Mouse (Mus musculus): ENCODE results near the gene Hspb11. TPM values are rescaled to one million over a fixed set of nuclear protein-coding genes. Genes with fewer than 3 reads are reported as not detected.

The Hspb11 gene
- polyA plus RNA-seq, 1 experiment from 2014 or later, result 25.5 TPM

DNA sequence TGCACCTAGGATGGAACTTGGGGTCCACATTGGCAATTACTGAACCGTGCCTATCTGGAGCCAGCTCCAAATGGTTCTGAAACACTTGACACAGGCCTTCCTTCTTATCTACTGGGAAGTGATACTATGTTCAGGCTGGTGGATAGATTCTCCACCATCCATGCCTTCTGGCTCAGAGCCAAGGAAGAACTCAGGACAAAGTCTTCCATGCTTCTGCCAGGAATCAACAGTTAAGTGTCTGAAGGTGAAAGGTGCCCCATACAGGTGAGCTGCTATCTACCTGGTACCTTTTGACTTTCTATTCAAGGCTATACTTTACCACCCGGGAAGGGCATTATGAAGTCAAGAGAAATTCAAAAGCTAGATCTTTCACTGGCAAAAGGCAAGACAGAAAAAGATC, 15.1 kb upstream of the Hspb11 start:
- no peak overlapping the region for H3K4me2 ChIP-seq (replicated peaks; ENCODE audit: low read depth)
- no peak overlapping the region for H3K9ac ChIP-seq (ENCODE audit: low read depth, low read length)
- H3K36me3 ChIP-seq (ENCODE audit: control insufficient read depth, insufficient read depth), result peaks cover 61% of the 10 kb centered on the region
- 47% methylated on average over 2 of the region's 2 CpGs for WGBS
- no peak for TF ChIP-seq CTCF (IDR thresholded peaks at IDR 0.05; ENCODE audit: low read depth)
- H3K4me3 ChIP-seq (ENCODE audit: low read depth, low read length), result no peak overlapping the region
- H3K27me3 ChIP-seq (replicated peaks; ENCODE audit: control insufficient read depth, insufficient read depth, low read length), result no peaks in the 10 kb centered on the region
- ATAC-seq, result peak; percentile 70
- peak overlapping the region; percentile 15; the same call in 1 of the 2 replicates for H3K27ac ChIP-seq (ENCODE audit: low read depth, low read length)
- no peaks in the 10 kb centered on the region for H3K4me1 ChIP-seq (replicated peaks; ENCODE audit: control insufficient read depth, insufficient read depth, low read length)
- H3K9me3 ChIP-seq (ENCODE audit: control insufficient read depth), result no peaks in the 10 kb centered on the region

GRCm38 (mm10) chr4:107240196-107240595, 13.2 kb upstream of the Hspb11 start:
- H3K36me3 ChIP-seq (ENCODE audit: control insufficient read depth, insufficient read depth), result peaks cover 43% of the 10 kb centered on the region
- WGBS, result 95% methylated on average over 6 of the region's 6 CpGs
- ATAC-seq, result no peak
- H3K9me3 ChIP-seq (ENCODE audit: control insufficient read depth), result no peaks in the 10 kb centered on the region
- no peak overlapping the region for H3K4me3 ChIP-seq (ENCODE audit: low read depth, low read length)
- no peaks in the 10 kb centered on the region for H3K27me3 ChIP-seq (replicated peaks; ENCODE audit: control insufficient read depth, insufficient read depth, low read length)
- TF ChIP-seq CTCF (IDR thresholded peaks at IDR 0.05; ENCODE audit: low read depth), result no peak
- no peak overlapping the region for H3K9ac ChIP-seq (ENCODE audit: low read depth, low read length)
- H3K4me2 ChIP-seq (replicated peaks; ENCODE audit: low read depth), result no peak overlapping the region
- H3K4me1 ChIP-seq (replicated peaks; ENCODE audit: control insufficient read depth, insufficient read depth, low read length), result no peaks in the 10 kb centered on the region
- H3K27ac ChIP-seq (ENCODE audit: low read depth, low read length), result no peak overlapping the region

- TF ChIP-seq CTCF (IDR thresholded peaks at IDR 0.05; ENCODE audit: low read depth), result no peak
- no peak overlapping the region for H3K4me3 ChIP-seq (ENCODE audit: low read depth, low read length)
- 0 out of 2 replicates have a peak, but pooled peaks cover 4% of the 10 kb centered on the region for H3K4me1 ChIP-seq (replicated peaks; ENCODE audit: control insufficient read depth, insufficient read depth, low read length)
- 72% methylated on average over 6 of the region's 6 CpGs for WGBS
- H3K9me3 ChIP-seq (ENCODE audit: control insufficient read depth), result no peaks in the 10 kb centered on the region
- H3K27ac ChIP-seq (ENCODE audit: low read depth, low read length), result no peak overlapping the region
- peaks cover 25% of the 10 kb centered on the region for H3K36me3 ChIP-seq (ENCODE audit: control insufficient read depth, insufficient read depth)
- no peak overlapping the region for H3K4me2 ChIP-seq (replicated peaks; ENCODE audit: low read depth)
- no peak for ATAC-seq
- H3K9ac ChIP-seq (ENCODE audit: low read depth, low read length), result no peak overlapping the region
- no peaks in the 10 kb centered on the region for H3K27me3 ChIP-seq (replicated peaks; ENCODE audit: control insufficient read depth, insufficient read depth, low read length)
Observed at GRCm38 (mm10) chr4:107243365-107244333, 9.7 kb upstream of the Hspb11 start.

- H3K27ac ChIP-seq (ENCODE audit: low read depth, low read length), result 0 out of 2 replicates have a peak overlapping the region, but pooled peaks have one; percentile 1
- WGBS, result 26% methylated on average over 2 of the region's 2 CpGs
- no peak overlapping the region for H3K9ac ChIP-seq (ENCODE audit: low read depth, low read length)
- ATAC-seq, result no peak
- H3K4me3 ChIP-seq (ENCODE audit: low read depth, low read length), result no peak overlapping the region
- H3K4me2 ChIP-seq (replicated peaks; ENCODE audit: low read depth), result no peak overlapping the region
- TF ChIP-seq CTCF (IDR thresholded peaks at IDR 0.05; ENCODE audit: low read depth), result no peak
- H3K36me3 ChIP-seq (ENCODE audit: control insufficient read depth, insufficient read depth), result peaks cover 15% of the 10 kb centered on the region
- no peaks in the 10 kb centered on the region for H3K9me3 ChIP-seq (ENCODE audit: control insufficient read depth)
- no peaks in the 10 kb centered on the region for H3K27me3 ChIP-seq (replicated peaks; ENCODE audit: control insufficient read depth, insufficient read depth, low read length)
- 0 out of 2 replicates have a peak, but pooled peaks cover 4% of the 10 kb centered on the region for H3K4me1 ChIP-seq (replicated peaks; ENCODE audit: control insufficient read depth, insufficient read depth, low read length)
Observed at GRCm38 (mm10) chr4:107245368-107245767, 8.0 kb upstream of the Hspb11 start.

DNA sequence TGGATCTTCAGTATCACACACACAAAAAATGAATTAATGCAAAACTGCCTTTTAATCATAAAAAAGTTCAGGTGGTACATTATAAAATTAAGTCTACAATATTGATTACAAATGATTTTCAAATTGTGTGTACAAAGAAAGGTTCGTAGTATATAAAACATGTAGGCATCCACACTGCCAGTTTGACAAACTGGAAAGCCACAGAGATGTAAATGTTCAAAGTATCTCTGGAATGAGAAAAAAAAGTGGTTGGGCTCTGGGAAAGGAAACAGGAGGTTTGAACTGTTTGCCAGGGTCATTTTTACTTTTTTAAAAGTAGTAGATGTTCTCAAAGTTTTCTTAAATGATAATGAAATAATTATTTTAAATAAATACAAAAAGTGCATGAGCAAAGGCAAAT, 7.4 kb upstream of the Hspb11 start:
- ATAC-seq, result no peak
- Histone ChIP-seq H3K4me1 (replicated peaks; ENCODE audit: control insufficient read depth, insufficient read depth, low read length) (0 out of 2 replicates have a peak, but pooled peaks cover 4% of the 10 kb centered on the region), H3K27ac (ENCODE audit: low read depth, low read length) (no peak overlapping the region), H3K9me3 (ENCODE audit: control insufficient read depth) (no peaks in the 10 kb centered on the region), H3K9ac (ENCODE audit: low read depth, low read length) (no peak overlapping the region), H3K4me3 (ENCODE audit: low read depth, low read length) (no peak overlapping the region), H3K4me2 (replicated peaks; ENCODE audit: low read depth) (no peak overlapping the region), H3K27me3 (replicated peaks; ENCODE audit: control insufficient read depth, insufficient read depth, low read length) (no peaks in the 10 kb centered on the region), H3K36me3 (ENCODE audit: control insufficient read depth, insufficient read depth) (peaks cover 9% of the 10 kb centered on the region)
- 61% methylated on average over 1 of the region's 1 CpGs for WGBS
- no peak for TF ChIP-seq CTCF (IDR thresholded peaks at IDR 0.05; ENCODE audit: low read depth)

DNA sequence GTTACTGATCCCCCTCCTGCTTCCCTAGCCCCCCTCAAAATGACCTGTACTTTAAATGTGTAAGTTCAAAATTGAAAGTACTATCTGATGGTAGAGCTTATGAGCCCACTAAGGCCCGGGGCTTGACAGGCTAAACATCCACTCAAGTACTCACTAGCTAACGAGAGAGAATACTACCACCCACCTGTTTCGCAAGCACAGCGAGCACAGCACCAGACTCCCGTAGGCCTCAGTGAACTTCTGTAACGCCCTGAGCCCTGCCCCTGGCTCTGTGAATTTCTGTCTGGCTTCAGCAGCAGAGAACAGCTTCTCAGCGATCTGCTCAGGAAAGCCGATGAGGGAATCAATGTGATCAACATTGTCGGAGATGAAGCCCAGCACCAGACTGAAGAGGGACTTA, 6.3 kb upstream of the Hspb11 start:
- H3K27ac ChIP-seq (ENCODE audit: low read depth, low read length), result peak overlapping the region; percentile 41; the same call in 1 of the 2 replicates
- peaks cover 8% of the 10 kb centered on the region for H3K4me1 ChIP-seq (replicated peaks; ENCODE audit: control insufficient read depth, insufficient read depth, low read length)
- 56% methylated on average over 9 of the region's 9 CpGs for WGBS

More for the DNA sequence above, 6.3 kb upstream of the Hspb11 start:
- H3K4me3 ChIP-seq (ENCODE audit: low read depth, low read length), result no peak overlapping the region
- no peak overlapping the region for H3K9ac ChIP-seq (ENCODE audit: low read depth, low read length)
- H3K27me3 ChIP-seq (replicated peaks; ENCODE audit: control insufficient read depth, insufficient read depth, low read length), result no peaks in the 10 kb centered on the region
- peaks cover 4% of the 10 kb centered on the region for H3K36me3 ChIP-seq (ENCODE audit: control insufficient read depth, insufficient read depth)
- no peaks in the 10 kb centered on the region for H3K9me3 ChIP-seq (ENCODE audit: control insufficient read depth)
- no peak for ATAC-seq
- H3K4me2 ChIP-seq (replicated peaks; ENCODE audit: low read depth), result no peak overlapping the region
- TF ChIP-seq CTCF (IDR thresholded peaks at IDR 0.05; ENCODE audit: low read depth), result no peak
